Mouse (Mus musculus) G1E (cell line): ENCODE results near the gene Pcbp2. TPM values are rescaled to one million over a fixed set of nuclear protein-coding genes. Genes with fewer than 3 reads are reported as not detected.

Experiments used
- ATAC-seq: 2 replicates; pipeline ENCODE4 v1.8.0; 2016; ENCODE audit warnings: mild to moderate bottlenecking; ENCODE audit not compliant: insufficient number of reproducible peaks, poor library complexity, low FRiP score, severe bottlenecking; ENCODE audit errors: extremely low read depth
- DNase-seq: peaks from one replicate; pipeline ENCODE4 v3.0.0; 2012; ENCODE audit warnings: low spot score
- H3K27me3 ChIP-seq: 2 replicates; pipeline ENCODE4 v1.6.1; 2012; ENCODE audit warnings: mild to moderate bottlenecking, low read length, inconsistent platforms; ENCODE audit not compliant: insufficient read depth
- H3K36me3 ChIP-seq: replicated peaks from 2 replicates; pipeline ENCODE3; 2012; ENCODE audit warnings: mild to moderate bottlenecking, inconsistent platforms
- H3K4me1 ChIP-seq: 2 replicates; pipeline ENCODE4 v1.6.1; 2012; ENCODE audit warnings: low read depth, low read length, inconsistent platforms, mixed read lengths; ENCODE audit not compliant: insufficient read depth
- H3K4me3 ChIP-seq: 2 replicates; pipeline ENCODE4 v1.5.1; 2012; ENCODE audit warnings: low read depth, mild to moderate bottlenecking, inconsistent platforms, low read length, moderate library complexity, mixed read lengths
- H3K9me3 ChIP-seq: replicated peaks from 2 replicates; pipeline ENCODE4 v1.6.1; 2012; ENCODE audit warnings: inconsistent platforms
- CTCF ChIP-seq: IDR thresholded peaks from 2 replicates; pipeline ENCODE4 v1.5.1; 2012; ENCODE audit warnings: low read depth, low read length, inconsistent platforms, mixed read lengths
- GATA1 ChIP-seq: IDR thresholded peaks from 2 replicates; pipeline ENCODE4 v1.6.1; 2012; ENCODE audit warnings: borderline replicate concordance, low read length, inconsistent platforms, mixed read lengths
- GATA2 ChIP-seq: IDR thresholded peaks from 2 replicates; pipeline ENCODE4 v1.6.1; 2012; ENCODE audit warnings: low read depth, low read length, inconsistent platforms, borderline replicate concordance
- POLR2AphosphoS5 ChIP-seq: IDR thresholded peaks from 2 replicates; pipeline ENCODE4 v1.6.1; 2012; ENCODE audit warnings: low read depth, low read length, inconsistent platforms; ENCODE audit not compliant: insufficient replicate concordance
- TAL1 ChIP-seq: conservative IDR thresholded peaks from 2 replicates; pipeline ENCODE4 v1.6.1; 2012; ENCODE audit warnings: low read depth, low read length, inconsistent platforms, mixed read lengths
- polyA plus RNA-seq: library from polyadenylated mRNA; stranded (reverse); fragments of >175 nt; gene quantifications from 2 replicates; pipeline ENCODE4 v1.2.3, GENCODE M21; 2012
- total RNA-seq, 2 experiments: library from RNA; stranded (forward) in 1 of 2; stranded (reverse) in 1 of 2; fragments of 200-1000 nt in 1 of 2; fragments of >200 nt in 1 of 2; fragmentation: Nextera tagmentation in 1 of 2; gene quantifications; 2 replicates each; pipeline ENCODE4 v1.2.3; 2014 to 2017

The Pcbp2 gene
- total and polyA plus RNA-seq, 3 experiments, result 202 to 1,640 (median 876) TPM

GRCm38 (mm10) chr15:102503924-102504782 is 33.8 kb downstream of the Pcbp2 start:
- peaks cover 33% of the 10 kb centered on the region for H3K4me1 ChIP-seq
- no peak for DNase-seq
- ATAC-seq, result no peak
- TF ChIP-seq CTCF, result no peak
- TF ChIP-seq GATA1, result no peak
- TF ChIP-seq POLR2AphosphoS5, result no peak
- no peak for TF ChIP-seq GATA2
- no peak for TF ChIP-seq TAL1
- no peaks in the 10 kb centered on the region for H3K27me3 ChIP-seq
- H3K36me3 ChIP-seq, result peaks cover 72% of the 10 kb centered on the region
- H3K4me3 ChIP-seq, result no peak overlapping the region
- no peaks in the 10 kb centered on the region for H3K9me3 ChIP-seq

DNA sequence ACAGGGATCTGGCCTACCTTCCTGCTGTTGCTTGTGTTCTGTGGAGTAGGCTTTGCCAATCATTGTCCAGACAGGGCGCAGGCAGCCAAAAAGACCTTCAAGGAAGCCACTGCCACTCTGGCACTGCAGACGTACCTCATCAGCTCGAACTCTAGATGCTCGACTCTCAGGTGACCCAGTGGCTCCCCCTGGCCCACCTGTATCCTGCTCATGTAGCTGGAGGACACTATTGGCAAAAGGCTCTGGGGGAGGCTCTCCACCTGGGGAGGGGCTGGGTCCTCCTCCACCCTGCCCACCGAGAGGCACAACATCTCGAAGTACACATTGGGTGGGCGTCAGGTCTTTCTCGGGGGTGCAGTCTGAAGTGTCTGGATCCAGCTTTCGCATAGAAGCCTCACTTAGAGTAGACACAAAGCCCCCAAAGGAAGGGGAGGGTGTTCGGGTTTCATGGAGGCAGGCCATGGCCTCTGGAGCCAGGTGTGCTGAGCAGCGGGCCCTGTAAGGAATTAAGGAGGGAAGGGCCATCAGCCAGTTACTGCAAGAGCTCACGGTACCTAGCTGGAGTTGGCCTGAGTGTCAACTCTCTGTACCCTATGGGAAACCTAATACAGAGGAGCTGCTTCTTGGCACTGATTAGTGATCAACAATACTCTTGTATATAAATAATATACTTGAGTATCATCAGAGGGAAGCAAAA is 34.9 kb downstream of the Pcbp2 start:
- peaks cover 61% of the 10 kb centered on the region for H3K36me3 ChIP-seq
- no peak for TF ChIP-seq TAL1
- no peak for TF ChIP-seq POLR2AphosphoS5
- TF ChIP-seq GATA1, result no peak
- TF ChIP-seq CTCF, result no peak
- TF ChIP-seq GATA2, result no peak
- no peak for ATAC-seq

GRCm38 (mm10) chr15:102505770-102506463 is 35.6 kb downstream of the Pcbp2 start:
- Histone ChIP-seq H3K4me1 (peaks cover 43% of the 10 kb centered on the region), H3K4me3 (no peak overlapping the region), H3K36me3 (peaks cover 54% of the 10 kb centered on the region), H3K27me3 (peaks cover 8% of the 10 kb centered on the region; the same call in 1 of the 2 replicates), H3K9me3 (no peaks in the 10 kb centered on the region)
- TF ChIP-seq GATA1, result no peak
- TF ChIP-seq GATA2, result no peak
- no peak for TF ChIP-seq TAL1
- no peak for TF ChIP-seq POLR2AphosphoS5
- no peak for TF ChIP-seq CTCF
- no peak for DNase-seq
- ATAC-seq, result no peak

More for the DNA sequence above, 34.9 kb downstream of the Pcbp2 start:
- H3K4me3 ChIP-seq, result no peak overlapping the region
- H3K4me1 ChIP-seq, result peaks cover 42% of the 10 kb centered on the region
- no peak for DNase-seq
- H3K9me3 ChIP-seq, result no peaks in the 10 kb centered on the region
- 0 out of 2 replicates have a peak, but pooled peaks cover 2% of the 10 kb centered on the region for H3K27me3 ChIP-seq

GRCm38 (mm10) chr15:102506464-102506830 is 36.1 kb downstream of the Pcbp2 start:
- DNase-seq, result no peak
- H3K36me3 ChIP-seq, result peaks cover 49% of the 10 kb centered on the region
- TF ChIP-seq TAL1 (no peak), GATA2 (no peak), POLR2AphosphoS5 (no peak), GATA1 (no peak), CTCF (no peak)
- H3K4me1 ChIP-seq, result peaks cover 42% of the 10 kb centered on the region
- H3K4me3 ChIP-seq, result no peak overlapping the region
- H3K9me3 ChIP-seq, result no peaks in the 10 kb centered on the region
- no peak for ATAC-seq
- peaks cover 12% of the 10 kb centered on the region; the same call in 1 of the 2 replicates for H3K27me3 ChIP-seq

DNA sequence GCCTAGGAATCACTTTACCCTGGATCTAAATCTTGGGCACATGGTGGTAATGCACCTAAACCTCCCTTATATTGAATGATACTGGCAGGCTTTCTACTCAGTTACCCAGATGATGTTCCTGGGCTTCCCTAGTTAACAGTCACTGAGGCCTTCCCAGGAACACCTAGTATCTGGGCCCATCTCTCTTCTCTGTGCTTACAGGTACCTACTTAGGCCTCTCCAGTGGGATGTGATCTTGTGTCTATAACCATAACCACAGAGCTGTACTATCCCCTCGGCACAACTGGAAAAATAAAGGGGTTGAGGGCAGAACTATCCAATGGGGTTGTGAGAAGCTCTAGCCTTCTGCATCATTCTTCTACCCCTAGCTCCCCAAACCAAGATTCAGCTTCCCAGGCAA is 36.5 kb downstream of the Pcbp2 start:
- no peak for TF ChIP-seq GATA1
- no peak for TF ChIP-seq GATA2
- no peak for TF ChIP-seq CTCF
- TF ChIP-seq POLR2AphosphoS5, result no peak
- TF ChIP-seq TAL1, result no peak
- H3K36me3 ChIP-seq, result peaks cover 44% of the 10 kb centered on the region
- peaks cover 16% of the 10 kb centered on the region for H3K27me3 ChIP-seq
- H3K4me1 ChIP-seq, result peaks cover 41% of the 10 kb centered on the region
- no peak overlapping the region for H3K4me3 ChIP-seq
- no peaks in the 10 kb centered on the region for H3K9me3 ChIP-seq
- DNase-seq (no peak), ATAC-seq (no peak)

- no peak overlapping the region for H3K4me3 ChIP-seq
- H3K4me1 ChIP-seq, result peaks cover 37% of the 10 kb centered on the region
- no peak for DNase-seq
- peaks cover 38% of the 10 kb centered on the region for H3K36me3 ChIP-seq
- TF ChIP-seq GATA1, result no peak
- no peak for TF ChIP-seq TAL1
- TF ChIP-seq POLR2AphosphoS5, result no peak
- TF ChIP-seq CTCF, result no peak
- TF ChIP-seq GATA2, result no peak
- ATAC-seq, result no peak
- H3K27me3 ChIP-seq, result peaks cover 23% of the 10 kb centered on the region
- H3K9me3 ChIP-seq, result no peaks in the 10 kb centered on the region
Measured at GRCm38 (mm10) chr15:102507561-102507960, 37.2 kb downstream of the Pcbp2 start.
